Mouse (Mus musculus) limb, embryonic 15.5 days (tissue): ENCODE data around the gene Dnajc14. TPM values are rescaled to one million over a fixed set of nuclear protein-coding genes. Genes with fewer than 3 reads are reported as not detected.

ENCODE experiments used
- ATAC-seq: fragments of 200-750 bp; cut with Nextera tagmentation; 2 replicates; pipeline ENCODE4 v1.8.0; 2017; ENCODE audit warnings: low read depth, moderate TSS enrichment; ENCODE audit not compliant: insufficient number of reproducible peaks, low FRiP score, low TSS enrichment
- H3K27ac ChIP-seq: fragments of 300-500 bp; sonication (generic); 2 replicates; pipeline ENCODE4 v1.5.1; 2015; ENCODE audit warnings: moderate library complexity, mild to moderate bottlenecking, inconsistent platforms
- H3K27me3 ChIP-seq: fragments of 300-500 bp; sonication (generic); 2 replicates; pipeline ENCODE4 v1.6.1; 2015; ENCODE audit warnings: inconsistent platforms
- H3K36me3 ChIP-seq: fragments of 300-500 bp; sonication (generic); 2 replicates; pipeline ENCODE4 v1.6.1; 2015; ENCODE audit warnings: inconsistent platforms
- H3K4me1 ChIP-seq: fragments of 300-500 bp; sonication (generic); 2 replicates; pipeline ENCODE4 v1.6.1; 2015; ENCODE audit warnings: inconsistent platforms
- H3K4me2 ChIP-seq: fragments of 300-500 bp; sonication (generic); 2 replicates; pipeline ENCODE4 v1.6.1; 2015; ENCODE audit warnings: mild to moderate bottlenecking, inconsistent platforms
- H3K4me3 ChIP-seq: fragments of 300-500 bp; sonication (generic); 2 replicates; pipeline ENCODE4 v1.5.1; 2015; ENCODE audit warnings: mild to moderate bottlenecking, inconsistent platforms
- H3K9ac ChIP-seq: fragments of 300-500 bp; sonication (generic); 2 replicates; pipeline ENCODE4 v1.6.1; 2015; ENCODE audit warnings: inconsistent platforms
- H3K9me3 ChIP-seq: fragments of 300-500 bp; sonication (generic); 2 replicates; pipeline ENCODE4 v1.6.1; 2016; ENCODE audit warnings: inconsistent platforms
- WGBS: fragments of 180-500 bp; shearing (Covaris S2); methylation state at CpG from one replicate; pipeline ENCODE4 v1.1.7; 2015; 5-methylcytosine and 5-hydroxymethylcytosine counted together
- polyA plus RNA-seq: library from polyadenylated mRNA; unstranded; fragments of >200 nt; fragmentation: Nextera tagmentation; extraction: Ambion mirVana; gene quantifications from 2 replicates; pipeline ENCODE4 v1.2.1, GENCODE M21; 2015

Gene Dnajc14
- polyA plus RNA-seq, 1 experiment from 2014 or later = 64.2 TPM

GRCm38 (mm10) chr10:128801981-128802495 is 1.8 kb upstream of the Dnajc14 start:
- no peak overlapping the region for H3K4me3 ChIP-seq
- no peaks in the 10 kb centered on the region for H3K27me3 ChIP-seq
- peaks cover 43% of the 10 kb centered on the region for H3K36me3 ChIP-seq
- H3K27ac ChIP-seq = no peak overlapping the region
- no peak overlapping the region for H3K9ac ChIP-seq
- peaks cover 33% of the 10 kb centered on the region for H3K4me1 ChIP-seq
- H3K4me2 ChIP-seq = no peak overlapping the region
- no peak for ATAC-seq
- 85% methylated on average over 16 of the region's 16 CpGs for WGBS
- no peaks in the 10 kb centered on the region for H3K9me3 ChIP-seq

GRCm38 (mm10) chr10:128802956-128803355 is 906 bp upstream of the Dnajc14 start:
- Histone ChIP-seq H3K4me3 (peak overlapping the region; percentile 65), H3K9me3 (no peaks in the 10 kb centered on the region), H3K27ac (peak overlapping the region; percentile 98), H3K9ac (0 out of 2 replicates have a peak overlapping the region, but pooled peaks have one; percentile 23), H3K4me1 (peaks cover 42% of the 10 kb centered on the region), H3K36me3 (peaks cover 46% of the 10 kb centered on the region), H3K27me3 (no peaks in the 10 kb centered on the region), H3K4me2 (peak overlapping the region; percentile 82)
- ATAC-seq = no peak
- 56% methylated on average over 4 of the region's 4 CpGs for WGBS

- H3K9ac ChIP-seq = peak overlapping the region; percentile 70
- H3K4me1 ChIP-seq = peaks cover 46% of the 10 kb centered on the region
- no peaks in the 10 kb centered on the region for H3K27me3 ChIP-seq
- H3K4me2 ChIP-seq = peak overlapping the region; percentile 82
- WGBS = 12% methylated on average over 6 of the region's 6 CpGs
- H3K4me3 ChIP-seq = peak overlapping the region; percentile 65
- no peaks in the 10 kb centered on the region for H3K9me3 ChIP-seq
- no peak for ATAC-seq
- H3K27ac ChIP-seq = peak overlapping the region; percentile 98
- H3K36me3 ChIP-seq = peaks cover 44% of the 10 kb centered on the region
Measured at GRCm38 (mm10) chr10:128803361-128803760, 501 bp upstream of the Dnajc14 start.

- WGBS = under 1% methylated on average over 28 of the region's 28 CpGs
- peak within 1 kb of the TSS; percentile 82 for H3K4me2 ChIP-seq
- H3K27me3 ChIP-seq = no peaks in the 10 kb centered on the region
- no peaks in the 10 kb centered on the region for H3K9me3 ChIP-seq
- H3K36me3 ChIP-seq = peaks cover 42% of the 10 kb centered on the region
- H3K27ac ChIP-seq = peak within 1 kb of the TSS; percentile 98
- peak within 1 kb of the TSS; percentile 65 for H3K4me3 ChIP-seq
- peaks cover 56% of the 10 kb centered on the region for H3K4me1 ChIP-seq
- peak; percentile 52 for ATAC-seq
- H3K9ac ChIP-seq = peak within 1 kb of the TSS; percentile 70
Measured at GRCm38 (mm10) chr10:128804271-128805091, 619 bp downstream of the Dnajc14 start, which contains the start of gene Tmem198b. TSS of gene Tmem198b (minus strand) at chr10:128804370.

GRCm38 (mm10) chr10:128805092-128806000 is 1.5 kb downstream of the Dnajc14 start:
- Histone ChIP-seq H3K27ac (peak overlapping the region; percentile 98), H3K4me3 (peak overlapping the region; percentile 65), H3K4me2 (peak overlapping the region; percentile 82), H3K9ac (peak overlapping the region; percentile 70), H3K4me1 (peaks cover 59% of the 10 kb centered on the region), H3K9me3 (no peaks in the 10 kb centered on the region), H3K27me3 (no peaks in the 10 kb centered on the region), H3K36me3 (peaks cover 36% of the 10 kb centered on the region)
- ATAC-seq = peak; percentile 92
- WGBS = under 1% methylated on average over 70 of the region's 70 CpGs

GRCm38 (mm10) chr10:128806086-128806485 is 2.2 kb downstream of the Dnajc14 start:
- H3K4me1 ChIP-seq = peaks cover 59% of the 10 kb centered on the region
- H3K9me3 ChIP-seq = no peaks in the 10 kb centered on the region
- H3K9ac ChIP-seq = peak overlapping the region; percentile 45; the same call in 1 of the 2 replicates
- H3K27me3 ChIP-seq = no peaks in the 10 kb centered on the region
- WGBS = 56% methylated on average over 6 of the region's 6 CpGs
- H3K36me3 ChIP-seq = peaks cover 29% of the 10 kb centered on the region
- peak overlapping the region; percentile 65 for H3K4me3 ChIP-seq
- peak overlapping the region; percentile 98 for H3K27ac ChIP-seq
- ATAC-seq = no peak
- H3K4me2 ChIP-seq = peak overlapping the region; percentile 60

GRCm38 (mm10) chr10:128807018-128807417 is 3.2 kb downstream of the Dnajc14 start:
- H3K27ac ChIP-seq = no peak overlapping the region; the same call in 1 of the 2 replicates
- no peaks in the 10 kb centered on the region for H3K27me3 ChIP-seq
- ATAC-seq = no peak
- H3K36me3 ChIP-seq = peaks cover 22% of the 10 kb centered on the region
- 90% methylated on average over 8 of the region's 8 CpGs for WGBS
- H3K4me3 ChIP-seq = peak overlapping the region; percentile 65
- 0 out of 2 replicates have a peak overlapping the region, but pooled peaks have one; percentile 15 for H3K9ac ChIP-seq
- H3K4me1 ChIP-seq = peaks cover 55% of the 10 kb centered on the region
- H3K9me3 ChIP-seq = no peaks in the 10 kb centered on the region
- peak overlapping the region; percentile 60 for H3K4me2 ChIP-seq

- Histone ChIP-seq H3K9me3 (no peaks in the 10 kb centered on the region), H3K27ac (no peak within 1 kb of the TSS), H3K4me2 (no peak within 1 kb of the TSS), H3K4me1 (peaks cover 4% of the 10 kb centered on the region; the same call in 1 of the 2 replicates), H3K27me3 (no peaks in the 10 kb centered on the region), H3K36me3 (peaks cover 59% of the 10 kb centered on the region), H3K4me3 (no peak within 1 kb of the TSS), H3K9ac (no peak within 1 kb of the TSS)
- 83% methylated on average over 13 of the region's 13 CpGs for WGBS
- no peak for ATAC-seq
Measured at GRCm38 (mm10) chr10:128817033-128817432, 13.2 kb downstream of the Dnajc14 start, which contains the start of gene Sarnp. TSS of gene Sarnp (plus strand) at chr10:128817333.

- H3K27ac ChIP-seq = no peak overlapping the region
- no peak for ATAC-seq
- H3K36me3 ChIP-seq = peaks cover 44% of the 10 kb centered on the region
- H3K4me3 ChIP-seq = no peak overlapping the region
- no peak overlapping the region for H3K9ac ChIP-seq
- no peaks in the 10 kb centered on the region for H3K27me3 ChIP-seq
- peaks cover 12% of the 10 kb centered on the region for H3K4me1 ChIP-seq
- H3K4me2 ChIP-seq = no peak overlapping the region
- 79% methylated on average over 4 of the region's 4 CpGs for WGBS
- H3K9me3 ChIP-seq = no peaks in the 10 kb centered on the region
Measured at GRCm38 (mm10) chr10:128820217-128820616, 16.4 kb downstream of the Dnajc14 start.

- WGBS = under 1% methylated on average over 46 of the region's 46 CpGs
- peaks cover 33% of the 10 kb centered on the region for H3K36me3 ChIP-seq
- H3K27ac ChIP-seq = peak within 1 kb of the TSS; percentile 81
Measured at GRCm38 (mm10) chr10:128821358-128822056, 17.6 kb downstream of the Dnajc14 start, which contains the start of gene Ormdl2. TSS of gene Ormdl2 (minus strand) at chr10:128821645.

GRCm38 (mm10) chr10:128822135-128822534 is 18.3 kb downstream of the Dnajc14 start:
- Histone ChIP-seq H3K27me3 (no peaks in the 10 kb centered on the region), H3K27ac (peak overlapping the region; percentile 81), H3K4me3 (peak overlapping the region; percentile 75), H3K9me3 (no peaks in the 10 kb centered on the region), H3K36me3 (peaks cover 28% of the 10 kb centered on the region), H3K4me2 (peak overlapping the region; percentile 72), H3K9ac (peak overlapping the region; percentile 83), H3K4me1 (peaks cover 12% of the 10 kb centered on the region)
- WGBS = 4% methylated on average over 13 of the region's 13 CpGs
- ATAC-seq = no peak; the same call in 1 of the 2 replicates

More at GRCm38 (mm10) chr10:128821358-128822056, 17.6 kb downstream of the Dnajc14 start, which contains the start of gene Ormdl2:
- peak within 1 kb of the TSS; percentile 72 for H3K4me2 ChIP-seq
- ATAC-seq = peak; percentile 100
- peak within 1 kb of the TSS; percentile 75 for H3K4me3 ChIP-seq
- H3K27me3 ChIP-seq = no peaks in the 10 kb centered on the region
- H3K4me1 ChIP-seq = peaks cover 12% of the 10 kb centered on the region
- H3K9ac ChIP-seq = peak within 1 kb of the TSS; percentile 83
- H3K9me3 ChIP-seq = no peaks in the 10 kb centered on the region
